Mouse (Mus musculus): ENCODE data around the gene Skap1.
"Not testable (repeated sequence)": the region's sequence is repeated elsewhere in the genome, so short reads cannot be mapped to it uniquely, and the experiment has no call there.

Gene Skap1

DNA sequence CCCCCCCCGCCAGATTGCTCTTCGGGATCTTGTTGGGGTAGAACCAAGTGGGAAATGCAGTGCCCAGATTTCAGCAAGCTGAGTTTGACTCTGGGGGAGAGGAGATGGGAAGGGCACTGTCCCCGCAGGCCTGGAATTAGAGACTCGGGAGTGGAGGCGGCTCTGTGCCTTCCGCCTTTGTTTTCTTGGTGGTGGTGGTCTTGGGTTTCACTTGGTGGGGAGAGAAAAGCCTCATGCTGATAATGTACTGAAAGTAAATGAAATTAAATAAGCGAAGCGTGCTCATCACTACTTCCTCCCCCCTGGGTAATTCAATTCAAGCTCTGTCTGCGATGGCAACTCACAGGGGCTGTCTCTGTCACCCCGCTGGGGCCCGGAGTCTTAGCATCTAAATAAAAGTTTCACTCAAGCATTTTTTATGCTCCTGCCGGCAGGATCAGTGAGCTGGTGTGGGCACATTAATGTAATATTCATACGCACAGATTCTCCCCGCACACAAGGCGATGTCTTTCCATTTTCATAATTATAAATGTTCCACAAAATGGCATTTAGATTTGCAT is 231.9 kb downstream of the Skap1 start:
- no peak for DNase-seq (ENCODE audit: low read depth)

GRCm38 (mm10) chr11:96696842-96697455 is 232.6 kb downstream of the Skap1 start:
- no peak for DNase-seq (ENCODE audit: low read depth)

GRCm38 (mm10) chr11:96697467-96697866 is 233.1 kb downstream of the Skap1 start:
- no peak for DNase-seq (ENCODE audit: low read depth)

DNA sequence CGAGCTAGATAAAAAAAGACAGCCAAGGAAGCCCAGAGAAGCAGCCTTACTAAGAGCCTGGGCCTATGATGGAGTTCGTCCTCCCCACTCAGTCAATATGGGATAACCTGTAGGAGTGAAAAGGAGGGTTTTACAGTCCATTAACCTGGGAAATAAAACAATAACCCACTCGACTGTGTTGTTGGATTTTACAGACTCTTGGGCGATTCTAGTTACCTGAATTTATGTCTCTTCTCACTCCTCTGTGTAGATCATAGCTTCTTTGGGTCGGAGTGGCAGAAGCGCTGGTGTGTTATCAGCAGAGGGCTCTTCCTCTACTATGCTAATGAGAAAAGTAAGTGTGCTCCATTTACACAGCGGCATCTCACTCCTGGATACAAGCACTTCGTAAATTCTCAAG is 239.4 kb downstream of the Skap1 start:
- no peak for DNase-seq (ENCODE audit: low read depth)

DNA sequence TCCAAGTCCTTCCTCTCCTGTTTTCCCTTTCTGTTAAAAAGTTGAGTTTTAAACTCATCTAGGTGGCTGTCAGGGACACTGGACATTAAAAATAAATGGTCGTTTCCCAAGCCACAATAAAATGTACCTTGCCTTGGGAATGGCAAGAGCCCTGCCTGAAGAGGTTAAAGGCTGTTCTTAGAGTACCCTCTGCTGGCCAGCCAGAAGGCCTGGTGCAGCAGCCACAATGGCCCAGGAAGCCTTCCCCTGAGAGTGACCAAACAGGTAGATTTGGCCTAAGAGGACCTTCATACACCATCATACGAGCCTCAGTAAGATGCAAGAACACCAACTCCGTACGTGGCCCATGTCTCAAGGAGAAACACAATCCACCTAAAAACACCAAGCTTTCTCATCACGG is 246.9 kb downstream of the Skap1 start:
- DNase-seq (ENCODE audit: low read depth): no peak

DNA sequence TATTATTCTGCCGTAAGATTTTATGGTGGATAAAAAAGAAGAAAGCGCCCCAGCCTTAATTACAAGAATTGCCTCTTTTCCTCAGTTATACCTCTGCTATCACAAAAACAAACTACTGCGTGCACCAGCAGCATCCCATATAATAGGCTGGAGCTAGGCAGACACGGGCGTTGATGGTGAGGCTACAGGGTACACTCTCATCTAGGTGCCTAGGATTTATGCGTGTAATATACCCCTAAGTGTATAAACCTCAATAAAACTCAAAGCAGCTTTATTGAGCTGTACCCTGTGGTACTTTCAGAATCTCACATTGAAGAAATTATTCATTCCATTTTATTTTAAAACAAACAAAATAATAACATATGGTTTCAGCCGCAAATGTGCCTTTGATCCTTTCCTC is 247.3 kb downstream of the Skap1 start:
- DNase-seq (ENCODE audit: low read depth): no peak

DNA sequence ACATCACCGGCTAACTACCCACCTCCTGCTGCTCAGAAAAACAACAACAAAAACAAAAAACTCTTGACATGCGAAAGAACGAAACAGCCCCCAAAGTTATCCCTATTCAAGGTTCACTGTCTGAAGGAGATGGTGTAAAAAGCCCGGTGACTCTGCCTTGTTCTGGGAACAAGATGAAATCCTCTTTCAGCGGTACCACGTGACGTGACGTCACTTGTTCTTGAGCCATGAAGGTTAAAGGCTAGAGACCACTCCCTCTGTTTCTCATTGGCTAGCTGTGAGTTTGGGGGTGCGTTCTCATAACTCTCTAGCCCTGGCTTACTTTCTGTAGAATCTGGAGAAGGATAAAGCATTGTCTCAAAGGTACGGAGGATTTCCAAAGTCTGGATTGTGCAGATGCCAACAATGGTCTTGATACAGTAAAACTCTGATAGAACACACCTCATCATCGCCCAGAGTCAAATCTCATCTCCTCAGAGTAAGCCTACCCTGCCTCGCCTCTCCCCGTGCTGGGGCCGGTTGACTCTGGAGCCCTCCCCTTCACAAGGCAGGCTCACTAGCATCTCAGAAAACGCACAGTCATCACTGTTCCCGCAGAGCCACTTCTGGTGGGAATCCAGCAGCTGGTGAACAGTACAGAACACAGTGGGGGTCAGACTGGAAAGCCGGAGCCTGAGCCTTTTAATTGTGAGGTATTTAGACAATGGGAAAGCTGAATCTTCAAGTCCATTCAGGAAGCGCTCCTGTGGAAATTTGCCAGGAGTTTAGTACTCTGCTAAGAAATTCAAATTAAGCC is 249.0 kb downstream of the Skap1 start:
- DNase-seq (ENCODE audit: low read depth): no peak

- DNase-seq (ENCODE audit: low read depth): no peak
Measured at GRCm38 (mm10) chr11:96714011-96714410, 249.6 kb downstream of the Skap1 start.

DNA sequence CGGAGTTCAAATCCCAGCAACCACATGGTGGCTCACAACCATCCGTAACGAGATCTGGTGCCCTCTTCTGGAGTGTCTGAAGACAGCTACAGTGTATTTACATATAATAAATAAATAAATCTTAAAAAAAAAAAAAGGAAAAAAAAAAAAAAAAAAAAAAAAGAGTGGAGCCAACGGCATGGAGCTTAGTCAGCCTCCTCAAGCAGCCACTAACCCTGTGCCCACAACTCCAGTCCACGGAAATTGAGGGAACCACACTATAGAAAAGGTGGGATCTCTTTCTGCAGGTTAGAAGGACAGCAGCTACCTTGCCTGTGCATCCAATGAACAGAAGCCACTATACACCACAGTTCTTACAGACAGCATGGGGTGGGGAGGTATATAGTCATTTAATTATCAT is 250.8 kb downstream of the Skap1 start:
- DNase-seq (ENCODE audit: low read depth): not testable (repeated sequence)

GRCm38 (mm10) chr11:96718609-96719008 is 254.2 kb downstream of the Skap1 start:
- DNase-seq (ENCODE audit: low read depth): no peak

DNA sequence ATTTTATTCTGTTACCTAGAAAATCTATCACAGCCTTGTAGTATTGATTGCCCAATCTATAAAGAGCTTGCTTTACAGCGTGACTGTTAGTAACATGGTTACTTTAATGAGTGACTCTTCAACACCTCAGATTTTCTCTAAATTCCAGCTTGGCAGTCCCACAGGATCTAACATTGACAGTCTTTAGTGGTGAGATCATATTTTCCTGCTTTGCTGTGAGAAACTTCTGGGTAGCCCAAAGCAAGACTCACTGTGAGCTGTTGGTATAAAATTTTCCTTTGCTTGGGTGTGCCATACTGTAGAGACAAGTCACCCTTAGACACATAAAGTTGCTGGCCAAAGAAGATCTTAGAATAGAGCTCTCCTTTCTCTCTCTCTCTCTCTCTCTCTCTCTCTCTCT is 261.4 kb downstream of the Skap1 start:
- DNase-seq (ENCODE audit: low read depth): no peak

- no peak for DNase-seq (ENCODE audit: low read depth)
Measured at GRCm38 (mm10) chr11:96728577-96728976, 264.2 kb downstream of the Skap1 start.

DNA sequence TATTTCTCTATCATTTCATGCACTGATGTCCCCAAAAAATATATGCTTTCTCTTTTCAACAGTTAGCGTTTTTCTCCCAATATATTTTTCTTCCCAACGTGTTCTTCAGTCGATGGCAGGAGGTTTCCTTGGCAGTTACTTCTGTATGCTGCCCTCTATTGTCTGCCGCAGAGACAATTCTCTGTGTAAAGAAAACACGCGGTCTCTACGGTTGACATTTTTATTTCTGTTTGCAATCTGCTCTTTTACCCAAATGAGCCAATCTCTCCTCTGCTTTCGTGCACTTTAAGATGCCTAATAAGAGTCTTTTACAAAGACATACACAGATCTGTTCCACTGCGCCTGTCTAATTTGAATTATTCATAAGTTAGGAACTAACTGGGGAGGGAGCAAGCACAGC is 265.1 kb downstream of the Skap1 start:
- DNase-seq (ENCODE audit: low read depth): no peak

DNA sequence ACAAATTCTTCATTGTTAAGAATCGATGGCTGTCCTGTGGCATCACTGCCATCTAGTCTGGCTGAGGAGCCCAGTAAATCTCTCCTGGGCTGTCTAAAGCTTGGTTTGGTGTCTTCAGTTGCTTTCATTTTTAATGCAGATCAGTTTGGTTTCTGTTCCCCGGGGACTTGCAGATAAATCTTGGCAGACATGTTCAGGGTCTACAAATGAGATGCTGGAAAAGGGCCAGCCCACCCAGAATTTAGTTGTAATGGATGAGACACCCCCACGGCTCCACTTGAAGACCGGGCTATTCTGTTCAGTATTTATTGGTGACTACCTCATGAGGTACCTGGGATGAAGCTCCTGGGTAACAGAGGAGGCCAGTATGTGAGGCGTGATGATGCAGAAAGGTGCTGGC is 265.9 kb downstream of the Skap1 start:
- DNase-seq (ENCODE audit: low read depth): no peak

DNA sequence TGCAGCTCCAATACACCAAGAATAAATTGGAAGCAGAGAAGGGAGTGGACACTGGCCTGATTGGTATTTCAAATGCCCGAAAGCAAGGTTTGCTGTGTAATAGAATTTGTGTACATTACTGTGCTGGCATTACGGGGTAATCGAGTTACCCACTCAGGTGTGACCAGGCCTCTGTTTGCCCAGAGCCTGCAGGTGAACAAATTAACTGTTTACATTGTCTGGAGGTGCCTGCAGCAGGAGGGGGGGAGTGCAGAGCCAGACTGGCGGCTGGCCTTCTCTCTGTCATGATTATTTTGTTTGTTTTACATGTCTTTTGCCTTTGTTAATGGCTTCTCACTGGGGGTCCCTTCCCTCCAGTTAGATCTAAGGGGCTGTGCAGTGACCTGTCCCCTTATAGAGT is 268.3 kb downstream of the Skap1 start:
- DNase-seq (ENCODE audit: low read depth): no peak

GRCm38 (mm10) chr11:96735908-96736307 is 271.5 kb downstream of the Skap1 start:
- no peak for DNase-seq (ENCODE audit: low read depth)

- DNase-seq (ENCODE audit: low read depth): no peak
Measured at GRCm38 (mm10) chr11:96736361-96736760, 272.0 kb downstream of the Skap1 start.

GRCm38 (mm10) chr11:96737673-96738471 is 273.5 kb downstream of the Skap1 start:
- no peak for DNase-seq (ENCODE audit: low read depth)

DNA sequence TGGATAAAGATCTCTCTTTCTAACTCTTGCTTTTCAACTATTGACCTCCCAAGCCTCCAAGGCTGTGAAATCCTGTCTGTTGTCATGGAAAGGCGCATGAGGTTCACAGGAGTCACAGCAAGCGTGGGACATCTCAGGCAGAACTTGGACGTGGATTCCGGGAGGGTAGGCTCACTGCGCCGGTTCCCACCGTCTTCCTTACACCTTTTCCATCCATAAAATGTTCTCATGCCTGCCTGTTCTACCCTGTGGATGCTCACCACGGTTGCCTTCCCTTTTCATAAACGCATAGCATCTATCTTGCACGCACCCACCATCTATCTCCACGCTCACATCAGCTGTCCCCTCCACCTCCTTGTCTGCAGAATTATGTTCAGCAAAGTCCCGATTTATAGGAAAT is 276.4 kb downstream of the Skap1 start:
- DNase-seq (ENCODE audit: low read depth): no peak

DNA sequence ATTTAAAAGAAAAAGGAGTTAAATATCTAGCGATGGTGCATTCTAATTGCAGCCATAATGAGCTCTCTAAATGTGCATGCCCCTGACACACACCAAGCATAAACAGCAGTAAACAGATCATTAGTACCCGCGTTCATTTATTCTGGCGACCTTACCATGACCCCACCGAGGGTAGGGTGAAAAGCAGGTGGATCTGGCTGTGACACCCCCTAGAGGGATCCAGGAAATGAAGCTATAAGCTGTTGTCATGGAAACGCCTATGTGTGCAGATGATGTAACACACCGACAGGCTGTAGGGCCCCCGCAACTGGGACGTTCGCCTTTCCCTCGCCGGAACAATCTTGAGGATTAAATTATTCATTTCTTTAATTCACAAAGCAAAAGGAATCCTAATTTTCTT is 277.6 kb downstream of the Skap1 start:
- no peak for DNase-seq (ENCODE audit: low read depth)

DNA sequence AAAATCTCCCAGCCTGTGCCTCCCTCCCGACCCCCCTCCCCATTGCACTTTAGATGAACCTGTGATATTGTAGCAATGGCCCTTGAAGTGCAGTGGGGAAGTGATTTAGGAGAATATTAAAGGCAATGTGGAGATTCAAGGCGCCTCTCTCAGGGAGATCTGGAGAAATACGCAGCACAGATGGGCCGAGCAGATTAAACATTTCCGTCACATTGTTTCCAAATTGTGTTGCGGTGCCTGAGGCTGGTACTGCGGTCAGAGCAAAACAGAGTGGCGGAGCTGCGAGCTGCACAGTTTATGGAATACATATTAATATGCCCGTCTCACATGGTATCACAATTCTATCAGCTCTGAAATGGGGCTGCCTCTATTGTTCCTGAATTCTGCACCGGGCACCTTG is 278.6 kb downstream of the Skap1 start:
- no peak for DNase-seq (ENCODE audit: low read depth)

GRCm38 (mm10) chr11:96743891-96744290 is 279.5 kb downstream of the Skap1 start:
- no peak for DNase-seq (ENCODE audit: low read depth)

- DNase-seq (ENCODE audit: low read depth): no peak
Measured at GRCm38 (mm10) chr11:96746648-96747047, 282.3 kb downstream of the Skap1 start.

All from c-Kit-positive CD71-positive TER-119-negative erythroid progenitor cells, embryonic 14.5 days (primary cell).